Mouse (Mus musculus) liver, postnatal 0 days (tissue): ENCODE results near the gene Pced1b. TPM values are rescaled to one million over a fixed set of nuclear protein-coding genes. Genes with fewer than 3 reads are reported as not detected.

Experiments
- ATAC-seq: fragments of 200-750 bp; cut with Nextera tagmentation; 2 replicates; pipeline ENCODE4 v1.8.0; 2017; ENCODE audit warnings: mild to moderate bottlenecking, moderate library complexity
- DNase-seq: peaks from one replicate; pipeline ENCODE4 v3.0.0-alpha.2; 2016
- H3K27ac ChIP-seq: fragments of 300-500 bp; sonication (generic); 2 replicates; pipeline ENCODE4 v1.5.1; 2014; ENCODE audit warnings: antibody characterized with exemption, moderate library complexity, mild to moderate bottlenecking, low read depth
- H3K27me3 ChIP-seq: fragments of 300-500 bp; sonication (generic); 2 replicates; pipeline ENCODE4 v1.6.1; 2014; ENCODE audit warnings: low read length, control low read depth, mixed read lengths; ENCODE audit not compliant: insufficient read depth
- H3K36me3 ChIP-seq: fragments of 300-500 bp; sonication (generic); replicated peaks from 2 replicates; pipeline ENCODE4 v1.6.1; 2014; ENCODE audit warnings: mild to moderate bottlenecking, control low read depth, low read length, moderate library complexity, mixed read lengths; ENCODE audit not compliant: insufficient read depth
- H3K4me1 ChIP-seq: fragments of 300-500 bp; sonication (generic); 2 replicates; pipeline ENCODE4 v1.6.1; 2014; ENCODE audit warnings: antibody characterized with exemption, mild to moderate bottlenecking, control low read depth; ENCODE audit not compliant: insufficient read depth
- H3K4me2 ChIP-seq: fragments of 300-500 bp; sonication (generic); 2 replicates; pipeline ENCODE4 v1.6.1; 2014; ENCODE audit warnings: low read depth, mild to moderate bottlenecking, low read length, moderate library complexity, mixed read lengths
- H3K4me3 ChIP-seq: fragments of 300-500 bp; sonication (generic); 2 replicates; pipeline ENCODE4 v1.5.1; 2014; ENCODE audit warnings: low read depth, low read length
- H3K9ac ChIP-seq: fragments of 300-500 bp; sonication (generic); replicated peaks from 2 replicates; pipeline ENCODE4 v1.6.1; 2014; ENCODE audit warnings: mild to moderate bottlenecking, moderate library complexity
- H3K9me3 ChIP-seq: fragments of 300-500 bp; sonication (generic); 2 replicates; pipeline ENCODE4 v1.6.1; 2016; ENCODE audit warnings: mild to moderate bottlenecking, control low read depth, low read length, mixed read lengths
- CTCF ChIP-seq: sonication (generic); IDR thresholded peaks from 2 replicates; pipeline ENCODE4 v1.5.1; 2016; ENCODE audit warnings: antibody characterized with exemption, low read depth
- EP300 ChIP-seq: IDR thresholded peaks from 2 replicates; pipeline ENCODE4 v1.6.1; 2016; ENCODE audit warnings: antibody characterized with exemption, low read depth, mild to moderate bottlenecking
- WGBS: fragments of 180-500 bp; shearing (Covaris S2); extraction: QIAGEN DNeasy Blood & Tissue Kit; methylation state at CpG from one replicate; pipeline ENCODE4 v1.1.7; 2014; ENCODE audit not compliant: insufficient replicate concordance; 5-methylcytosine and 5-hydroxymethylcytosine counted together
- polyA plus RNA-seq: library from polyadenylated mRNA; unstranded; fragments of >200 nt; fragmentation: Nextera tagmentation; extraction: Ambion mirVana; gene quantifications from 2 replicates; pipeline ENCODE4 v1.2.1, GENCODE M21; 2015

The Pced1b gene
- polyA plus RNA-seq, 1 experiment from 2014 or later: 2.8 TPM

- no peaks in the 10 kb centered on the region for H3K27me3 ChIP-seq
- DNase-seq (no peak), ATAC-seq (no peak)
- no peak overlapping the region for H3K4me2 ChIP-seq
- 88% methylated on average over 6 of the region's 6 CpGs for WGBS
- H3K36me3 ChIP-seq: no peaks in the 10 kb centered on the region; the same call in 1 of the 2 replicates
- H3K4me3 ChIP-seq: no peak overlapping the region
- no peaks in the 10 kb centered on the region for H3K9me3 ChIP-seq
- no peak overlapping the region for H3K27ac ChIP-seq
- TF ChIP-seq CTCF (no peak), EP300 (no peak)
- H3K9ac ChIP-seq: no peak overlapping the region
- H3K4me1 ChIP-seq: no peaks in the 10 kb centered on the region
Observed at GRCm38 (mm10) chr15:97387793-97388192, 140.9 kb downstream of the Pced1b start.

GRCm38 (mm10) chr15:97389577-97389976, 142.7 kb downstream of the Pced1b start:
- Histone ChIP-seq H3K36me3 (no peaks in the 10 kb centered on the region), H3K27ac (no peak overlapping the region), H3K4me1 (no peaks in the 10 kb centered on the region), H3K4me3 (no peak overlapping the region), H3K4me2 (no peak overlapping the region), H3K9ac (no peak overlapping the region), H3K9me3 (no peaks in the 10 kb centered on the region), H3K27me3 (no peaks in the 10 kb centered on the region)
- DNase-seq (no peak), ATAC-seq (no peak)
- 82% methylated on average over 4 of the region's 4 CpGs for WGBS
- TF ChIP-seq EP300 (no peak), CTCF (no peak)

- Histone ChIP-seq H3K4me1 (no peaks in the 10 kb centered on the region), H3K4me2 (no peak overlapping the region), H3K9ac (no peak overlapping the region), H3K27ac (no peak overlapping the region), H3K9me3 (no peaks in the 10 kb centered on the region), H3K36me3 (no peaks in the 10 kb centered on the region), H3K4me3 (no peak overlapping the region), H3K27me3 (no peaks in the 10 kb centered on the region)
- 82% methylated on average over 2 of the region's 2 CpGs for WGBS
- TF ChIP-seq CTCF (no peak), EP300 (no peak)
- DNase-seq: no peak
- ATAC-seq: no peak
Observed at GRCm38 (mm10) chr15:97390778-97391177, 143.9 kb downstream of the Pced1b start.

DNA sequence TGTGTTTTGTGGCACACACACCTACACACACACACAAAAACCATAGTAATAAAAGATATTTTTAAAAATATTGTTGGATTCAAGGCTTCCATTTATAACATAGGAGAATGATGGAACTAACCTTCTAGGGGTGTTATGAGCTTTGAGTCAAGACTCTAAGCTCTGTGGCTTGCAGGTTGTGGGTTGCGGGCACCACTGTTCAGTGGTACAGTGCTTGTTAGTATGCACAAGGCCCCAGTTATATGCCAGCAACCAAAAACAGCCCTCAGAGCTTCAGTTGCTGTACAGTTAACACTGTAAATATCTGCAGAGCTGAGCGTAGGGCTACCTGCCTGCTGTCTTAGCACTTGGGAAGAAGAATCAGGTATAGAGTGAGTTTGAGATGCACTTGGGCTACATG, 144.5 kb downstream of the Pced1b start:
- ATAC-seq (no peak), DNase-seq (no peak)
- Histone ChIP-seq H3K36me3 (no peaks in the 10 kb centered on the region), H3K4me2 (no peak overlapping the region), H3K4me1 (no peaks in the 10 kb centered on the region), H3K9ac (no peak overlapping the region), H3K9me3 (no peaks in the 10 kb centered on the region), H3K27me3 (no peaks in the 10 kb centered on the region), H3K27ac (no peak overlapping the region), H3K4me3 (no peak overlapping the region)
- TF ChIP-seq CTCF: no peak
- 84% methylated on average over 2 of the region's 2 CpGs for WGBS

GRCm38 (mm10) chr15:97394561-97394960, 147.7 kb downstream of the Pced1b start:
- no peak for DNase-seq
- WGBS: 81% methylated on average over 12 of the region's 12 CpGs

DNA sequence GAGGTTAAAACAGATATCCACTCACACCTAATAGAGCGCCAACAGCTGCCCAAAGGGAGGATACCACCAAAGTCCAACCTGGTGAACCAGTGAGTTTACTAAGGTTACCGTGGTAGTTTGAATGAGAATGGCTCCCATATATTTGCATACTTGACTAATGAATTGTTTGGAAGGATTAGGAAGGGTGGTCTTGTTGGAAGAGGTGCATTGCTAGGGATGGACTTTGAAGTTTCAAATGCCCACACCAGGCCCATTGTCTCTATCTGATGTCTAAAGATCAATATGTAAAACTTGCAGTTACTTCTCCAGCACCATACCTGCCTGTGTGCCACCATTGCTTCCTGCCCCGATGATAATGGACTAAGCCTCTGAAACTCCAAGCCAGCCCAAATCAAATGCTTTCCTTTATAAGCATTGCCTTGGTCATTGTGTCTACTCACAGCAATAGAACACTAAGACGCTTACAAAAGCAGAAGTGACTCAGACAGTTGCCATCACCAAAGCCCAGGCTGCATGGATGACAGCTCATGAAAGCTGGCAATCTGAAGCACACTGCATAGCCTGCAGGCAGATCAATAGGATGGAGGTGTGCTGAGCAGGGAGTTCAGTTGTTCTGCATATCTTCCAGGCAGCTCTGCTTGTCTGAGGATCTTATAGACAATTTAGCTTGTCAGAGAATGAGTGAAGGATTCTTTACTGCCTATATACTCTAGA, 149.8 kb downstream of the Pced1b start:
- Histone ChIP-seq H3K4me2 (no peak overlapping the region), H3K9ac (no peak overlapping the region)
- 77% methylated on average over 4 of the region's 4 CpGs for WGBS

More at GRCm38 (mm10) chr15:97394561-97394960, 147.7 kb downstream of the Pced1b start:
- no peaks in the 10 kb centered on the region for H3K9me3 ChIP-seq
- no peaks in the 10 kb centered on the region for H3K4me1 ChIP-seq
- H3K4me2 ChIP-seq: no peak overlapping the region
- H3K4me3 ChIP-seq: no peak overlapping the region
- ATAC-seq: no peak
- no peak overlapping the region for H3K27ac ChIP-seq
- H3K36me3 ChIP-seq: no peaks in the 10 kb centered on the region
- no peaks in the 10 kb centered on the region for H3K27me3 ChIP-seq
- no peak for TF ChIP-seq EP300
- no peak for TF ChIP-seq CTCF
- no peak overlapping the region for H3K9ac ChIP-seq

More for the DNA sequence above, 149.8 kb downstream of the Pced1b start:
- H3K27ac ChIP-seq: no peak overlapping the region
- ATAC-seq (no peak), DNase-seq (no peak)
- no peaks in the 10 kb centered on the region for H3K4me1 ChIP-seq
- no peaks in the 10 kb centered on the region for H3K9me3 ChIP-seq
- H3K4me3 ChIP-seq: no peak overlapping the region
- H3K36me3 ChIP-seq: no peaks in the 10 kb centered on the region
- TF ChIP-seq CTCF (no peak), EP300 (no peak)
- H3K27me3 ChIP-seq: no peaks in the 10 kb centered on the region
